Mouse (Mus musculus): ENCODE measurements around the gene Slamf9. TPM values are rescaled to one million over a fixed set of nuclear protein-coding genes. Genes with fewer than 3 reads are reported as not detected.

Slamf9 gene
- polyA plus RNA-seq, 1 experiment, result 90.6 TPM

DNA sequence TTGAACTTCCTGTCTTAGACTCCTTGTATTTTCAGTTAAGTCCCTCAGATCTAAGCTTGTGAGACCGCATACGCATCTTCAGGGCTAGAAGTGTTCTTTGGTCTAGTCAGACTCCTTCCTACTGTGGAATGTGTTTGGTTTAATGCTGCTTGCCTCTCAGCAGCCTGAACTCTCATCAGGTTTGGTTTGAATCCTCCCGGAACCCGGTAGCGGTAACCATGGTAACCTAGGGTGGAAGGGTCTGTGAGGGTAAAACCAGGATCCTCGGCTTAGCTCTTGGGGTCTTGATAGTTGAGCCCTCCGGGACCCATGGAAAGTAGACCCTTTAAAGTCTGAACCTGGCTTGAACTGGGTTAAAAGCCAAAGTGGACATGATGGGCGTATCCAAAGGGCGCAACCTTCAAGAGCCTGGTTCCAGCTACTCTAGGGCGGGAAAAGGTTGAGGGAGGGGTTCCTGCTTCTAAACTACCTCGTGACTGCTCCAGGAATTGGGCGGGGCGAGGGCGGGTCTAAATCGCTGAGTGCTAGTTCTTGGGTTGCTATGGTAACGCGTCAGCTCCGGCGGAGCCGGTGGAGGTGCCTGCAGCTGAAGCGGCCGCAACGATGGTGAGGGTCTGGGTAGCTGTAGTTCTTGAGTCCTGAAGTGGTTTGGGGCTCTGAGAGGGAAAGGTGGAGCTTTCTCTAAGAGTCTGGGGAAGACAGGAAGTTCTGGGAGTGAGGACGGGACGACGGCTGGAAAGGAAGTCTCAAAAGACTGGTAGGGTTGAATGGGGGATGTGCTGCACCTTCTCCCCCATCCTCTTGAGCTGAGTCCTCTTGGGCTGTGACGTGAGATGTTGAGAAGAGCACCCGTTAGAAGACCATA, 45.6 kb downstream of the Slamf9 start, which contains the start of gene Cfap45:
Cfap45 (plus strand) TSS at position 226 of the 865 bp plus-strand sequence.
- TF ChIP-seq POLR2A (IDR thresholded peaks at IDR 0.05; ENCODE audit: borderline replicate concordance, low read depth, low read length) (no peak), CTCF (IDR thresholded peaks at IDR 0.05; ENCODE audit: low read depth, low read length) (no peak)
- Histone ChIP-seq H3K4me1 (ENCODE audit: control insufficient read depth, insufficient read depth, low read length) (peaks cover 19% of the 10 kb centered on the region), H3K4me3 (ENCODE audit: insufficient read depth, low read length) (peak within 1 kb of the TSS; percentile 37), H3K27ac (ENCODE audit: insufficient read depth, low read depth, low read length) (no peak within 1 kb of the TSS)

DNA sequence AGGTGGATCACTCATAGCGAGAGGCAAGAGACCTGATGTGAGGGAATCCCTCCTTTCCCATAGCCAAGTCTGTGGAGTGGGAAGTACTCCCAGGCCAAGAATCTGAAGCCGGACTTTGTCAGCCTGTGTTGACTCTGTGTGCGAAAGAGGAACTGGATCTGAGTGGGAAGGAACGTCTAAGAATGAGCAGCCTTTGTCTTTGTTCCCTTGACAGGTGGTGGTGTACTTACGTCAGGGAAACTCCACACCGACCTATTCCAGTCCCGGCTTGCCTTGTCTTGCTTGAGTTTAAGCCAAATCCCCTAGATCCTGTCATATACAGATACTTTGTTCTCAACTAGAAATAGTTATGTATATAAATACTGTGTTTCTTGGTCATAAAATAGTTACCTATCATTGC, 47.4 kb downstream of the Slamf9 start:
- H3K27ac ChIP-seq (ENCODE audit: insufficient read depth, low read depth, low read length), result no peak overlapping the region
- H3K4me1 ChIP-seq (ENCODE audit: control insufficient read depth, insufficient read depth, low read length), result peaks cover 22% of the 10 kb centered on the region
- H3K4me3 ChIP-seq (ENCODE audit: insufficient read depth, low read length), result no peak overlapping the region
- TF ChIP-seq CTCF (IDR thresholded peaks at IDR 0.05; ENCODE audit: low read depth, low read length) (no peak), POLR2A (IDR thresholded peaks at IDR 0.05; ENCODE audit: borderline replicate concordance, low read depth, low read length) (no peak)

DNA sequence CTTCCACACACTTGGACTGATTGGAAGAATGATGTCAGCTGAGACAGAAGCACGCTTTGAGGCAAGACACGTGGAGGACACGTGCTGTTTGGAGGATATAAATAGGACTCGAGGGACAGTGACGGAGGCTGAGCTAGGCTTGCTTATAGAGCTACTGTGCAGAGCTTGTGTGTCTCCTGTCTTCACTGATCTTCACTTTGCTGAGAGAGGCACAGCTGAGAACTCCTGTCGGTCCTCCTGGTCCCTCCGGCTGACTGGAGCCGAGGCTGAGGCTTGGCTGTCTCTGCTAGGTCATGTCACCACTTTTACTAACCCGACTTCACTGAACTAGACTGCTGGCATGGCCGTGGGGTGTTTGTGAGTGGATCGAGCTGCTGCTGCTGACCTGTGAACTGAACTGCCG, 48.5 kb downstream of the Slamf9 start:
- no peak for TF ChIP-seq CTCF (IDR thresholded peaks at IDR 0.05; ENCODE audit: low read depth, low read length)
- TF ChIP-seq POLR2A (IDR thresholded peaks at IDR 0.05; ENCODE audit: borderline replicate concordance, low read depth, low read length), result no peak
- Histone ChIP-seq H3K27ac (ENCODE audit: insufficient read depth, low read depth, low read length) (no peak overlapping the region), H3K4me1 (ENCODE audit: control insufficient read depth, insufficient read depth, low read length) (peaks cover 22% of the 10 kb centered on the region), H3K4me3 (ENCODE audit: insufficient read depth, low read length) (no peak overlapping the region)

DNA sequence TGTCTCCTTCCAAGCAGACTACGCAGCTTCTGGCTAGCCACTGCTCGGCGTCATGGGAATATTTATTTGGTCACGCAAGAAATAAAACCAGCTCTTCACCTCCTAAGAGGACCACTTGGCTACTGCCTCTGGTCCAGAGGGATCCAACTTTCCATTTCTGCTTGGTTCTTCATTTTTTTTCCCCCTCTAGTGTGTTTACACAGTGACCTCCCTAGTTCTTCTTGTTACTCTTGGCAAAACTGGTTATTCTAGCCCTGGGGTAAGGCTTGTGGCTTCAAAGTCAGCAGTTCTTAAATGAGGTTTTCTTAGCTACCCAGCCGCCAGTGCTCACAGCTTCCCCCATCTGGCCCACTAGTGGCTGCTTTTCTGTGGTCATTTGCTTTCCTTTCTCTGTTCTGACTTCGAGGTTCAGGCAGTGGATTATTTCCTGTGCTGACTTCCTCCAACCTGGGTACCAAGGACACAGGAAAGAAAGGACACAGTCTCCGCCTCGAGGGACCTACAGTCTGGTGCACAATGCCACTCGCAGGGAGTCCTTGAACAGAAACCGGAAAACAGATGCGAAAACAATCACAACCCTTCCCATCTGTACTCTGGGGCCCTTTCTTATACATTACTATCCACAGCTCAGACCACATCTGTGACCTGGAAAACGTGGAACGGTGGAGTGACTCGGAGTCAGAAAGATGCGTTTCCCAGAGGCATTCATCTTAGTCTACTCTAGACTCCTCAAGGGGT, 50.0 kb downstream of the Slamf9 start:
- Histone ChIP-seq H3K27ac (ENCODE audit: insufficient read depth, low read depth, low read length) (peak overlapping the region; percentile 66), H3K4me3 (ENCODE audit: insufficient read depth, low read length) (peak overlapping the region; percentile 28), H3K4me1 (ENCODE audit: control insufficient read depth, insufficient read depth, low read length) (peaks cover 23% of the 10 kb centered on the region)
- TF ChIP-seq POLR2A (IDR thresholded peaks at IDR 0.05; ENCODE audit: borderline replicate concordance, low read depth, low read length) (no peak), CTCF (IDR thresholded peaks at IDR 0.05; ENCODE audit: low read depth, low read length) (no peak)

DNA sequence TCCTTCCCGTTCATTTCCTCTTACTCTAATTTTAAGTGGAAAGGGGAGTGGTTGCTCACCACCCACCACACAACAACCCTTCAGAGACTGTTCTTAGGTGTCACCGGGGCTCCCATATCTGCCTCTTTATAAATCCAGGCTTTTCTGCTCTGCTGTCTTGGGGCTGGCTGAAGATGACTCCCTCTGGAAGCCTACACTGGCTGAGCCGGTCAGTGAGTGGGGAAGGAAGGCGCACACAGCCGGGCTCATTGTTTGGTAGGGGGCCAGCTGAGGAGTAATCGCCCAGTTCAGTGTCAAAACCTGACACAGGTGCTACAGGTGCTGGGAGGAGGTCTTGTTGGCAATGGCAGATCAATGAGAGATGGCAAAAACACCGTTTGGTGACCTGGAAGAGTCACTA, 50.8 kb downstream of the Slamf9 start:
- Histone ChIP-seq H3K4me1 (ENCODE audit: control insufficient read depth, insufficient read depth, low read length) (peaks cover 28% of the 10 kb centered on the region), H3K27ac (ENCODE audit: insufficient read depth, low read depth, low read length) (no peak overlapping the region), H3K4me3 (ENCODE audit: insufficient read depth, low read length) (no peak overlapping the region)
- TF ChIP-seq POLR2A (IDR thresholded peaks at IDR 0.05; ENCODE audit: borderline replicate concordance, low read depth, low read length), result no peak
- TF ChIP-seq CTCF (IDR thresholded peaks at IDR 0.05; ENCODE audit: low read depth, low read length), result no peak

DNA sequence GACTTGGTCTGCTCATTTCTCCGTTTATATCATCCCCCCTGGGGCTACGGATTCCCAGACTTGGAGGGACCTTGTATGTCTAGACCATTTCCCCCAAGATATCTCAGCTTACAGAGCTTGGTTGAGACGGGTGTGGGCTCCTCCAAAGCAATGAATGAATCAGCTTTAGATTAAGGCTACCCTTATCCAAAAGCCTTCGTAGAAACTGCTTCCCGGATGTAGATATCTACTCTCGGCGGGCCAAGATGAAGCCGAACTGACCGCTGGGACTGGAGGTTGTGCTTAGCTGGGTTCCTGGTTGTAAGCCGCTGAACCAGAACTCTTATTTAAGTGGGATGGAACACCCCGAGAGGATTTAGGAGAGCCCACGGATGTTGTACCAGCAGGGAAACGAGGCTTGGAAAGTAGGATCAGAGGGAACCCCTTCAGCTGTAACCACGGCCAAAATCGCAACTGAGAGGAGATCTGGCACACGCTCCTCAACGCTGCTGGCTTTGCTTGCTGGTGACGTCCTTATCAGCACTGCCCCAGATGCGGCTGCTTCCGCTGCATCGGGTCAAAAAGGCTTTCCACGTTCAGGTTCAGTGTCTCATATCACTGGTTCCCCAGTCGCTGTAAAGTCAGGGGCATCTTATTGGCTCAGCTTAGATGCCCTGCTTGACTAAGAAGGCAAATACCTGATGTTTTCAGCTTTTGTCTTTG, 51.4 kb downstream of the Slamf9 start:
- TF ChIP-seq CTCF (IDR thresholded peaks at IDR 0.05; ENCODE audit: low read depth, low read length) (no peak), POLR2A (IDR thresholded peaks at IDR 0.05; ENCODE audit: borderline replicate concordance, low read depth, low read length) (no peak)
- H3K4me3 ChIP-seq (ENCODE audit: insufficient read depth, low read length), result no peak overlapping the region
- no peak overlapping the region for H3K27ac ChIP-seq (ENCODE audit: insufficient read depth, low read depth, low read length)
- H3K4me1 ChIP-seq (ENCODE audit: control insufficient read depth, insufficient read depth, low read length), result peaks cover 31% of the 10 kb centered on the region

DNA sequence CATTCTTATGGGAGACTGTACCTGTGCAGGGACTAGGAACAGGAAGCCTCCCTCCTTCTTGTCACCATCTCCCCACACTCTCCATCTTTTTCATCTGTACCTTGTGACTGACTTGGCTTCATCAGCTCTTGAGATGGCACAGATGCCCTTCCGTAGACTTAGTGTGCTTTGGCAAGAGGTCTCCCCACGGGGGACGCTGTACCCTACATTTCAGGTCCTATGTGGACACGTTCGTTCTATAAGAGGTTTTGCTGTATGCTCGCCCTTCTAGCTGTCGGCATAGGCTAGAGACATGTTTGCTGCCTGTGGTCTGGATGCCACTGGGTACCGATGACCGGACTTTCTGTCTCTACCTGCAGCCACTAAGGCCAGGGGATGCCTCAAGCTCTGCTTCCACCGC, 52.3 kb downstream of the Slamf9 start:
- no peak overlapping the region for H3K4me3 ChIP-seq (ENCODE audit: insufficient read depth, low read length)

More for the DNA sequence above, 52.3 kb downstream of the Slamf9 start:
- H3K4me1 ChIP-seq (ENCODE audit: control insufficient read depth, insufficient read depth, low read length), result peaks cover 25% of the 10 kb centered on the region
- TF ChIP-seq CTCF (IDR thresholded peaks at IDR 0.05; ENCODE audit: low read depth, low read length) (no peak), POLR2A (IDR thresholded peaks at IDR 0.05; ENCODE audit: borderline replicate concordance, low read depth, low read length) (no peak)
- H3K27ac ChIP-seq (ENCODE audit: insufficient read depth, low read depth, low read length), result no peak overlapping the region

Other genes starting within 250 kb of the Slamf9 start
- gene Atp1a4, start 216.9 kb upstream of the Slamf9 start, polyA plus RNA-seq (2012; ENCODE audit: insufficient read depth, insufficient read length, missing spikeins), result not detected in 2 replicates
- 90.3 and 110 TPM in 2 replicates for gene Igsf8, start 213.7 kb upstream of the Slamf9 start, polyA plus RNA-seq (2012; ENCODE audit: insufficient read depth, insufficient read length, missing spikeins)
- 0.15 and 0.36 TPM in 2 replicates for gene Atp1a2, start 177.3 kb upstream of the Slamf9 start, polyA plus RNA-seq (2012; ENCODE audit: insufficient read depth, insufficient read length, missing spikeins)
- gene Kcnj9, start 146.0 kb upstream of the Slamf9 start, polyA plus RNA-seq (2012; ENCODE audit: insufficient read depth, insufficient read length, missing spikeins), result 1.8 and 2.2 TPM in 2 replicates
- 52.3 and 58.4 TPM in 2 replicates for gene Kcnj10, start 134.1 kb upstream of the Slamf9 start, polyA plus RNA-seq (2012; ENCODE audit: insufficient read depth, insufficient read length, missing spikeins)
- 14.3 and 15.4 TPM in 2 replicates for gene Pigm, start 98.8 kb upstream of the Slamf9 start, polyA plus RNA-seq (2012; ENCODE audit: insufficient read depth, insufficient read length, missing spikeins)
- 6.3 and 7.6 TPM in 2 replicates for gene Igsf9, start 6.4 kb downstream of the Slamf9 start, polyA plus RNA-seq (2012; ENCODE audit: insufficient read depth, insufficient read length, missing spikeins)
- gene Tagln2, start 24.7 kb downstream of the Slamf9 start, polyA plus RNA-seq (2012; ENCODE audit: insufficient read depth, insufficient read length, missing spikeins), result 316 and 321 TPM in 2 replicates
- 0.87 and 1.2 TPM in 2 replicates for gene Cfap45, start 45.4 kb downstream of the Slamf9 start, polyA plus RNA-seq (2012; ENCODE audit: insufficient read depth, insufficient read length, missing spikeins)
- gene Vsig8, start 80.6 kb downstream of the Slamf9 start, polyA plus RNA-seq (2012; ENCODE audit: insufficient read depth, insufficient read length, missing spikeins), result not detected in 2 replicates
- 4.0 TPM in 2 replicates for gene Slamf8, start 115.2 kb downstream of the Slamf9 start, polyA plus RNA-seq (2012; ENCODE audit: insufficient read depth, insufficient read length, missing spikeins)
- gene Fcrl6, start 127.2 kb downstream of the Slamf9 start, polyA plus RNA-seq (2012; ENCODE audit: insufficient read depth, insufficient read length, missing spikeins), result not detected in 2 replicates
- 9.4 and 11.2 TPM in 2 replicates for gene Dusp23, start 157.6 kb downstream of the Slamf9 start, polyA plus RNA-seq (2012; ENCODE audit: insufficient read depth, insufficient read length, missing spikeins)
- gene Crp, start 222.7 kb downstream of the Slamf9 start, polyA plus RNA-seq (2012; ENCODE audit: insufficient read depth, insufficient read length, missing spikeins), result not detected in 2 replicates